Mouse (Mus musculus): ENCODE data around the gene Zfp408.
"Not testable (repeated sequence)": the region's sequence is repeated elsewhere in the genome, so short reads cannot be mapped to it uniquely, and the experiment has no call there.

The Zfp408 gene

GRCm38 (mm10) chr2:91651458-91652258 lies 2.1 kb upstream of the Zfp408 start:
- DNase-seq (ENCODE audit: low read depth, low spot score): no peak

- DNase-seq (ENCODE audit: low read depth, low spot score): no peak
Observed at GRCm38 (mm10) chr2:91650360-91650995, 887 bp upstream of the Zfp408 start.

- no peak for DNase-seq (ENCODE audit: low read depth, low spot score)
Observed at GRCm38 (mm10) chr2:91649152-91649551, 439 bp downstream of the Zfp408 start.

DNA sequence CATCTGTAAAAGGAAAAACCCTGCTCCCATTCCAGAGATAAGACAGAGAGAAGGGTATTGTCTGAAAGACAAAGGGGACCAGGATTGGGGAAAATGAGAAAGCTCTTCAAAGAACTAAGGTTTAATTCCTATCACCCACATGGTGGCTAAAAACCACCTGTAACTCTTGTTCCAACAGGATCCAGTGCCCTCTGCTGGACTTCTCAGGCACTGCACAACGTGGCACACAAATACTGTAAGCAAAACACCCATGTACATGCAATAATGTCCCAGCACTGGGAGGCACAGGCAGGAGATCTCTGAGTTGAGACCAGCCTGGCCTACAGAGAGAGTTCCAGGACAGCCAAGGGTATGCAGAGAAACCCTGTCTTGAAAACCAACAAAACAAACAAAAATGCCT lies 2.9 kb downstream of the Zfp408 start:
- DNase-seq (ENCODE audit: low read depth, low spot score): peak; percentile 65

DNA sequence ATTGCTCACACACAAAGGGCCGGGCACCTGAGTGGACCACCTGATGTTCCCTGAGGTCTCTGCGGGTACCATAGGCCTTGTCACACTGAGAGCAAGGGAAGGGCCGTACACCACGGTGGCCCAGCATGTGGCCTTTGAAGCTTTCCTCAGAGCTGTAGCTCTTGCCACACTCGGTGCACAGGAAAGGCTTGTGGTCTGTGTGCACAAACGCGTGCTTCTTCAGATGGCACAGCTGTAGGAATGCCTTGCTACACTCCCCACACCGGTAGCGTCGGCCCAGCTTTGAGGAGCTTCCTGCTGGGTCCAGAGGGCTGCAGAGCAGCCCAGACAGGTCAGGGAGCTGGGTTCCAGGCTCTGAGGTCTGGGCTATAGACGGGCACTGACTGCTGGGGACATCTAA lies 3.8 kb downstream of the Zfp408 start:
- no peak for DNase-seq (ENCODE audit: low read depth, low spot score)

DNA sequence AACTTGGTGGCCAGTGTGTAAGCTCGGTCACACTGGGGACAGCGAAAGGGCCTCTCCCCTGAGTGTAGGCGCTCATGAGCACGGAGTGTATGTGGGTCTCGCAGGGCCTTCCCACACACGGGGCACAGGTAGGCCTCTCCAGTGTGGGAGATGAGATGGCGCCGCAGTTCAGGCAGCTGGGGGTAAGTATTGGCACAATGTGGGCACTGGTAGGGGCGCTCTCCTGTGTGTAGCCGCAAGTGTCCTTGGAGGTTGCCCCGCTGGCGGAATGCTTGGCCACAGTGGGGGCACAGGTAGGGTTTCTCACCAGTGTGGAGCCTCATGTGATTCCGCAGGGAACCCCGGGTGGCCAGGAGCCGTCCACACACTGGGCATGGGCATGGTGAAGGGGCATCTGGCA lies 4.2 kb downstream of the Zfp408 start:
- no peak for DNase-seq (ENCODE audit: low read depth, low spot score)

DNA sequence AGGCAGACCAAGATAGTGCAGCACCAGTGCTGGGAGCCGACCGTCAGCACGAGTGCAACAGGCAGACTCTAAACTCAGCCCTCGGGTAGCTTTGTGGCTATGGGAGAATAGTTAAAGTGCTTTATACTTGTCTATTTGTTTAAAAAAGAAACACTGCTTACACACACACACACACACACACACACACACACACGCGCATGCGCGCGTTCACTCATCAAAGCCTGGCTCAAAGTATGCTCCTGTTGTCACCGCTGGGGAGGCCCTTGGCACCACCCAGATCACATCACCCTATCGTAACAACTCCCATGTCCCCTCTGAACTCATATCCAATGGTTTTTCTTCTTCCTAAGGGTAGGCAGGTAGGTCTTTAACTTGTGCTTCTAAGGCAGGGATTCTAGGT lies 5.6 kb downstream of the Zfp408 start:
- DNase-seq (ENCODE audit: low read depth, low spot score): no peak

DNA sequence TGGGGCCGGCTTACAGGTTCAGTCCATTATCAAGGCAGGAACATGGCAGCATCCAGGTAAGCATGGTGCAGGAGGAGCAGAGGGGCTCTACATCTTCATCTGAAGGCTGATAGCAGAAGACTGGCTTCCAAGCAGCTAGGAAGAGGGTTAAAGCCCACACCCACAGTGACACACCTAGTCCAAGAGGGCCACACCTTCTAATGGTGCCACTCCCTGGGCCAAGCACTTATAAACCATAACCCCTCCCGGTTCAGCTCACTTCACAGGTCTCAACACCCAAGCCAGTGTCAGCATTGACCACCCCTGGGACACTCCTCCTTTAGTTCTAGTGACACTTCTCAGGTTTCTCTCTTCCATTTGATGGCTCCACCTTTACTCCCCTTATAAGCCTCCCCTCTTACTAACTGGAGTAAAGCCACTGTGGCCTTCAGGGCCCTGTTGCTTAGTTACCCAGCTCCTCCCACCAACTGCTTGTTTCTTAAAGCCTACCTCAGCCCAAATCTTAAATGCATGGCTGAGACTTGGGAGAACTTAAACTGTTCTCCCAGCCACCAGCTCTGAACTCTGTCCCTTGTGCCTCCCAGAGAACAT lies 6.7 kb downstream of the Zfp408 start:
- DNase-seq (ENCODE audit: low read depth, low spot score): no peak

DNA sequence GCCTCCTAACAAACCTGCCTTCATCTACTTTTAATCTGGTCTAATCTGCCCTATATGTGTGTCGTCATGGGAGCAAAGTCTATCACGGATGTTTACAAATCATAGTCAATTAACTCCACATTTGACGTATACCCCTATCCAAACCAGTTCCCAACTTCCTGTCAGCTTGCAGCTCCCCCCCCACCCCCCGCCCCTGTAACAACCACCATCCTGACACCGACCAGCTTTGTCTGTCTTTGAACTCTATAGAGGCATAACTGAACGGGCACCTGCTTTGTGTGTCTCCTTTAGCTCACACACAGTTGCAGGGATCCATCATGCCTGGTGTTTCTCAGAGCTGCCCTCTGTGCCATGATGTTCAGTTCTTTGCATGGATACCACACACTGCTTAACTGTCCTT lies 10.7 kb downstream of the Zfp408 start:
- no peak for DNase-seq (ENCODE audit: low read depth, low spot score)

- no peak for DNase-seq (ENCODE audit: low read depth, low spot score)
Observed at GRCm38 (mm10) chr2:91636727-91637338, 12.8 kb downstream of the Zfp408 start.

DNA sequence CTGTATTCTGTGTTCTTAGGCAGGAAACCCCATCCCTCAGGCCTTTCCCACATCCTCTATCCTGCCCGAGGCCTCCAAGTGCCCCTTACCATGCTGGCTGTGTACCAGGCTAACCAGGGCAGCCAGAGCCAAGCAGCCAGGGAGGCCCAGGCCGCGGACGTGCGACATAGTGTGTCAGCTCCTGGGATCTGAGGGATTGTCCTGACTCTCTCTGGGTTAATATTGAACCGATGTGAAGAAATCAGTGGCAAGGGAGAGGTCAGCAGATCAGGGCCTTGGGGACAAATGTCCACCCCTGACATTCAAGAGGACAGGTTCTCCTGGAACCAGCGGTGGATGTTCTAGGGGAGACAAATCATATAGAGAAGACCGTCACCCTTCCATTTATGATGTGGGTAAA lies 13.4 kb downstream of the Zfp408 start, which contains the start of gene F2:
F2 (minus strand) TSS at position 186 of the 400 bp plus-strand sequence.
- no peak for DNase-seq (ENCODE audit: low read depth, low spot score)

DNA sequence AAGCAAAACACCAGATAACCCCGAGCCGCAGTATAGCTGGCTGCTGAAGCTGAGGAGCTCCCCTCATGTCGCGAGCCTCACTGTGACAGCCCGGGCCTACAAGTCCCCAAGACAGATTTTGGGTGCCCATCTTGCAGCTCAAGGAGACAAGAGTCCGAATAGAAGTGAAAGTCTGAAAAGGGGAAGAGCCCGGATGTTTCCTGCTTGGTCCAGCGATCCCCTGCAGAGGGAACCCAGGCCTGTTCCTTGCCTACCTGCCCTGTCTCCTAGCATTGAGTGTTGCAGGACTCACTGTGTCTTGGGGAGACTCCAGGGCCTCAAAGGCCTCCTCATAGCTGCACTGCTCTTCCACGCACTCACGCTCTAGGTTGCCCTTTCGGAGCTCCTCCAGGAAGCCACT lies 14.1 kb downstream of the Zfp408 start:
- no peak for DNase-seq (ENCODE audit: low read depth, low spot score)

GRCm38 (mm10) chr2:91634841-91635240 lies 14.8 kb downstream of the Zfp408 start:
- no peak for DNase-seq (ENCODE audit: low read depth, low spot score)

- no peak for DNase-seq (ENCODE audit: low read depth, low spot score)
Observed at GRCm38 (mm10) chr2:91633334-91633977, 16.1 kb downstream of the Zfp408 start.

- no peak for DNase-seq (ENCODE audit: low read depth, low spot score)
Observed at GRCm38 (mm10) chr2:91632316-91632715, 17.3 kb downstream of the Zfp408 start.

DNA sequence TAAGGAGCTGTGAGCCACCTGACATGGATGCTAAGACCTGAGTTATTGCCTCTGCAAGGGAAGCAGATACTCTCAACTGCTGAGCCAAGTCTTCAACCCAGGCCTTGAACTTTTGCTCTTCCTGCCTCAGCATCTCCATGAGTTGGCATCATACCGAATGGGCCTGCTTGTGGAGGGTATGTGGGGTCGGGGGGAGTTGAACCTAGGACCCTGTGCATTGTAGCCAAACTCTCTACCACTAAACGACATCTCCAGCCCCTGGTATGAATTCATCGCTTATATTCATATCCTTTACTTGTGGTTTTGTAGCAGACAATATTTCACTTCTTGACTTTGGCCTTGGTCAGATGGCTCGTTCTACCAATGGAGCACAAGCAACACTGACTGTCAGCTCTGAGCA lies 17.8 kb downstream of the Zfp408 start:
- no peak for DNase-seq (ENCODE audit: low read depth, low spot score)

GRCm38 (mm10) chr2:91630384-91630783 lies 19.2 kb downstream of the Zfp408 start:
- no peak for DNase-seq (ENCODE audit: low read depth, low spot score)

DNA sequence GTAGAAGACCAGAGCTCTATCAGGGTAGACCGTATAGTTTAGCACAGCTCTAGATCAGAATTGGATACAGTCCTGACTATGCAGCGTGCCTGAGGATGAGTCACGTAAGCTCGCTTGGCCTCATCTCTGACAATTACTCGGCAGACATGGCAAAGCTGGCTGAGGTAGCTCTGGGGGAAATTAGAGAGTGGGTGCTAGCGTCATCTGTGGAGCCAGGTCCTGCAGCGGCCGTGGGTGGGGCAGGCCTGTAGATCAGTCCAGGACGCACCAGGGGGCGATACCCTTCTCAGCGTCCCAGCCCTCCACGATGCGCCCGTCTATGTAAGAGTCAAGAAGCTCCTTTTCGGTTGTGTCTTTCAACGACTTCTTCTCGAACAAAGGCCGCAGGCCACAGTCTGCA lies 19.9 kb downstream of the Zfp408 start:
- no peak for DNase-seq (ENCODE audit: low read depth, low spot score)

- DNase-seq (ENCODE audit: low read depth, low spot score): no peak
Observed at GRCm38 (mm10) chr2:91628171-91628570, 21.4 kb downstream of the Zfp408 start.

DNA sequence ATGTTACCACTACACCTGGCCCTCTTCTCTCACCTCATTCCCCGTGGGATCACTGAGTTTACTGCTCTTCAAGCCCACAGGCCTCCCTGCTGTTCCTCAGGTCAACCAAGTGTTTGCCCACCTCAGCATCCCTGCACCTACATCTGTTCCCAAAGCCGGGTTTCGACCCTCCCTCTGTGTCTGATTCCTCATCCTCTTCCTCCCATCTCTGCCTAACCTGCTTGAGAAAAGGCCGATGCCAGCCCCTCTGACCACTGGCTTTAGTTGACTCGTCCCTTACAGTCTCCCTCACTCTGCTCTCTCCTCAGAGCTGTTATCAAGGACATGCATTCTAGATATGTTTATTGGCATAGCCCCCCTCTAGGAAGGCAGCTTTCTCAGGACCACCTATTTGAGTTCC lies 22.1 kb downstream of the Zfp408 start:
- DNase-seq (ENCODE audit: low read depth, low spot score): no peak

DNA sequence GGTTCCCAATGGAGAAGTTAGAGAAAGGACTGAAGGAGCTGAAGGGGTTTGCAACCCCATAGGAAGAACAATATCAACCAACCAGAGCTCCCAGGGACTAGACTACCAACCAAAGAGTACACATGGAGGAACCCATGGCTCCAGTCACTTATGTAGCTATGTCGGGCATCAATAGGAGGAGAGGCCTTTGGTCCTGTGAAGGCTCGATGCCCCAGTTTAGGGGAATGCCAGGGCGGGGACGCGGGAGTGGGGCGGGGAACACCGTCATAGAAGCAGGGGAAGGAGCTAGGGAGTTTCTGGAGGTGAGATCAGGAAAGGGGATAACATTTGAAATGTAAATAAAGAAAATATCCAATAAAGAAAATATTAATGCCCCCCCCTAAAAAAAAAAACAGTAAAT lies 26.2 kb downstream of the Zfp408 start:
- not testable (repeated sequence) for DNase-seq (ENCODE audit: low read depth, low spot score)

DNA sequence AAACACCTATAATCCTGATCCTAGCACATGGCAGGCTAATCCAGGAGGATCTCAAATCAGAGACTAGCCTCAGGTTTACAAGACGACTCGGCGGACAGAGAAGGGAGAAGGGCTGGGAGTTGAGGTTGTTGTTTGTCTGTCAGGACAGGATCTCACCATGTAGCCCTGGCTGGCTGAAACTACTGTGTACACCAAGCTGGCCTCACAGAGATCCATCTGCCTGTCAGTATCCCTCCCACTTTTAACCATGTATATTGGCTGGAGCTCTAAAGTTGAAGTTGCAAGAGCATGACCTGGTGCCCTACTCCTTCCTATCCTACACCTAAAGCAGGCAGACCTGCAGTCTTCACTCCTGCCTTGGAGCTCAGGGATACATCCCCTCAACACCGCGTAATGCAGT lies 27.2 kb downstream of the Zfp408 start:
- no peak for DNase-seq (ENCODE audit: low read depth, low spot score)
